Mouse (Mus musculus): ENCODE data around the gene Gm20696.

Gene Gm20696

DNA sequence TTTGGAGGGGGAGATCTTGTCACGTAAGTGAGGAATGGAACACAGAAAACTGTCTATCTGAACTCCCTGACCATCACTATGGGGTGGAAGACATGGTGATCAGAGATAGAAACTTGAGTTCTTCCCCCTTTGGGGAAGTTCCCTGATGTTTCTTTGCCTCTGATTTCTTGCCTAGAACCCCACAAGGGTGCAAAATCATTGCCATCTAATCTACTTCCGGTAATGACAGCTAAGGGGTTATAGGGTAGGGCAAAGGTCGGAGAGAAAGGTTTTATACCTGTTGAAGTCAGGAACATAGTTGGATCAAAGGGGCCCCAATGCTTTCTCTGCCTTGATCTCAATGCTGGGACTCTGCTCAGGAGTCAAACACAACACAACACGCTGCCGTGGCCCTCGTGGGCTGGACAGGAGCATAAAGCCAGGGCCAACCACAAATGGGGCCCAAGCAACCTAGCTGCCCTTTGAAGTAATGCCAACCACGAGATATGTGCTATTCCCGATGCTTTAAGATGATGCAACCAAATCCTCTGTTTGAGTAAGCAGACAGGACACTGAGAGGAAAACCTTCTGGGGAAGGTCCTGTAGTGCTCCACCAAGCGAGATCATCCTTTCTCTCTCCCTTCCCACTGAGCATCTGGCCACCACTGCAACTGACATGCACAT, 307.4 kb downstream of the Gm20696 start:
- DNase-seq (ENCODE audit: low spot score), result no peak

DNA sequence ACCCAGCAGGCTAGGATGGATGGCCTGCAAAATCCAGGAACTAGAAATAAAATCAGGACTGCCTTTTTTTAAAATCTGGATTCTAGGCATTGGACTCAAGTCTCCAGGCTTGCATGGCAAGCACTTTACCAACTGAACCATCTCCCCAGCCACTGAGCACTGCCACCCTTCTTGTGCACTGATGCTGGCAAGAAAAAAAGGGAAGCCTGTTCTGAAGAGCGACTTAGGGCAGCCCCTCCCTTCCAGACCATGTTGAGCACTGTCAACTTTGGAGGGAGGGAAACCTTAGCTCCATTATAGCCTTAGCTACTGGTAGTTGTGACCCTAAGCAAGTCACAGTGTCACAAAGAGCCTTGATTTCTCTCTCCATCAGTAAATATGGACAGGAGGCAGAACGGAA, 308.7 kb downstream of the Gm20696 start:
- no peak for DNase-seq (ENCODE audit: low spot score)

DNA sequence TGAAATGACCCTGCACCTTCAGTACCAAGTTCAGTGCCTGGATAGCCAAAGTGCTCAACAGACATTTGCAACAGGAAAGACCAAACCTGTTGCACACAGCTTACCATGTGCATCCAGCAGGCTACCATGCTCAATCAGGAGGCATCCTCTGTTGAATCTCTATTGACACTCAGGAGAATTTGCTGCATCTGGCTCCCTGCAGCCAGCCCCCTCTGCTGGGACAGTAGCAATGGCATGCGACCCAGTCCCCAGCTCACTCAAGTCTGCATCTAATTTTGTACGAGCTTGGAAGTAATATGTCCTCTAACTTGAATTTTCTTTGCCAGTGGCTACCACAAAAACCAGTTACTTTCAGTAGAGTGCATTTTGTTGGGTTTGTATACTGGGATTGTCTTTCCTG, 312.3 kb downstream of the Gm20696 start:
- DNase-seq (ENCODE audit: low spot score), result no peak

DNA sequence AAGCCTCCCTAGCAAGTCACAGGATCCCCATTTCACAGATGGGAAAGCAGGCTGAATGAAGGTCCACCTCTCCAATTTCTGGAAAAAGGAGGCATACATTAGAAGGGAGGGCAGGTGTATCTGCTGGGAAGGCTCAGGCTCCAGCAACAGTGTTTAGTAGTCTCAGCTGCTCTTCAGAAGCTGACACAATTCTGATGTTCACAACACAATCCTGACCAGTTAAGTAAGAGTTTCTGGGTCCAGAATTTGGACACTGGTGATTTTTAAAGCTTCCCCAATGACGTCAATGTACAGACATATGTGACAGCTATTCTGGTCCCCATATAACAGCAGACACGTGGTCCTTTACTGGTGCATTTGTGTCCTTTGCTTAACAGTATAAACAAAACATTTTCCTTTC, 313.2 kb downstream of the Gm20696 start:
- DNase-seq (ENCODE audit: low spot score), result no peak

DNA sequence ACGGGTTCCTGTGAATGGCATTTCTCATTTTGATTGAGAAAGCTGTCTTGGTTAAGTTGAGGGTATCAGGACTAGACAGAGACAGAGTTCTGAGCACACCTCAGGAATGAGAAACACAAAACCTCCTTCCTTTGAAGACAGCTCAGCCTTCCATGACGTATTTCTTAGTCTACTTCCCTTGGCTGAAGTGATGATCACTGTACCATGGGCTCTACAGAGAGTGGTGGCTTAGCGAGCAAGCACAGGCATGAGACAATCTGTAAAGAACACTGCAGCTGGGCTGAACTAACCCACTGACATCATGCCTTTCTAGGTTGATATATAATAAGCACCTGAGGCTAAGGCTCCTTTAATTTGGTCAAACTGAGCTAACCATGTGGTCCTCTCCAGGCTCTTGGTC, 316.0 kb downstream of the Gm20696 start:
- no peak for DNase-seq (ENCODE audit: low spot score)

DNA sequence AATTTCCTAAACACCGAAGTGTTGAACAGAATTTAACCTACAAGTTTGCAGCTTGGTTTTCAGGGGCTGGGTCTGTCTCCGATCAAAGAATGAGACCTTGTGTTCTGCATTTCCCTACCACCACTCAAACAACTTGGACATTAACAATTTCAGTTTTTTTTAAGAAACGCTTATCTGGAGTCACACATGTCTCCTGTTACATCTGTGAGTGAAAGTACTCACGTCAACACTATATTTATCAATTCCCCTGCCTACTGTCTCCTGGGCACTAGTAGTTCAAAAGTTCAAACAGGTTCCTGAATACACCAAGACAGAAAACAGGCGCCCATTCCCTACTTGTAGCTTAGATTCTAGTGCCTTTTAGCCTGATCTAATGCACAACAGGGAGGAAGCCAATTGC, 316.4 kb downstream of the Gm20696 start:
- no peak for DNase-seq (ENCODE audit: low spot score)

DNA sequence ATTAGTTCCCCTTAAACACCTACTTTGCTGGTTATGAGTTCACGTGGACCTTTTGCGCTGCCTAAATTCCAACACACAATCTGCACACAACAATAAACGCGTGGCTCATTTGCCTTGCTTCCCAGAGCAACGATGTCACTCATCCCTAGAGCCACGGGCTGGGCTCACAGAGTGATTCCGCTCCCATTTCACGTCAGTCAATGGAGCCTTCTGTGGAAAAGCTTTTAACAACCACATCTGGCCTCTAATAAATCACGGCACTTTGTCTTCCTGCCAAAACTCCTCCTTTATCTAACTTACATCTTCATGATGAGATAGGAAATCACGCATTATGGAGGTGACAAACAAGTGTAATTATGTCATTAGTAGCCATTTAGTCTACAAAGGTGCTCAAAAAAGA, 318.8 kb downstream of the Gm20696 start:
- DNase-seq (ENCODE audit: low spot score), result no peak

DNA sequence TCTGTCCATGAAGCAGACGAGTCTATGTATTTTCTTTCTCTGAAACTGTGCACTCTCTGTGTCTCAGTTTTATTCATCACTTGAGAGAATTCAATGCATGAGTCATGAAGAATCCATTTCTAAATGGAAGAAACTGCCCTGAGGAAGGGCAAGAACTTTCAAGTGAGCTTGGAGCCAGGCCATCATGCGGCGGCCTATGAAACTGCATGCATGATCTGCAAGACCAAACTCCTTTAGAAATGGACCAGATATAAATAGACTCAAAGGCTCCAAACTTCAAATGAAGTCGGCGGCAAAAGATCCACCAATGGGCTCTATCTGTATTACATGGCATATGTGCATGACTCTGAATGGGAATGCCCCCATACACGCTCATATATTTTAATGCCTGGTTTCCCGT, 321.6 kb downstream of the Gm20696 start:
- no peak for DNase-seq (ENCODE audit: low spot score)

DNA sequence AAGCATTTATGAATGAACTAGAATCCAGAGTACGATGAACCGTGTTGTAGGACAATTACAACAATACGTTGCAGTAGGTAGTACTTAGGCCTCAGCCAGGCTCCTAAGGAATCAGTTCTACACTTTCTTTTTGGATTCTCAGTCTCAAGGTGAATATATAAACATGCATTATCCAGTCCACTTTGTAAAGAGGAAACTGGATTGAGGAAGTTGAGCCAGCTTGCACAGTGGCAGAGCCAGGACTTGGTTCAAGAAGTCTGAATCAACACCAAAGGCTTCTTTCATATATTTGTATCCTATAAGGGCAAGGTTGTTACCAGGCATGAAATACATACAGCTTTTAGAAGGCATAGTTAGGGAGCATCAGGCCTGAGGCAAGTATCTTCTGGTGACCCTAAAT, 322.2 kb downstream of the Gm20696 start:
- DNase-seq (ENCODE audit: low spot score), result no peak

DNA sequence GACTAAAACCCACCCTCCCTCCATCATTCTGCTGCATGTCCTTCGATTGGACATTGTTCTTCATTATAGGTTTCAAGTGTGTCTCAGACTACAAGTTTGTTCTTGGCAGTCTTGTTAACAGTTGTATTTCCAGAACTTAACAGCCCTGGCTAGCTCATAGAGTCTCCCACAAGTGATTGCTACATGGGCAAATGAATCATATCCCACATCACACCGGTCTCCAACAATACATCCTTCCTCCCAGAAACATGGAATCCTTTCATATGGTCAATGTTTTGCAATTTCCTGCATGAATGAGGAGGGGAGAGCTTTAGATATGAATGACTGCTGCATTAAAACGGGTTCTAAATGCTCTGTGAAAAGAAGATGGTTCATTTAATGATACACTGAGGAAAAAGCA, 322.8 kb downstream of the Gm20696 start:
- DNase-seq (ENCODE audit: low spot score), result no peak

DNA sequence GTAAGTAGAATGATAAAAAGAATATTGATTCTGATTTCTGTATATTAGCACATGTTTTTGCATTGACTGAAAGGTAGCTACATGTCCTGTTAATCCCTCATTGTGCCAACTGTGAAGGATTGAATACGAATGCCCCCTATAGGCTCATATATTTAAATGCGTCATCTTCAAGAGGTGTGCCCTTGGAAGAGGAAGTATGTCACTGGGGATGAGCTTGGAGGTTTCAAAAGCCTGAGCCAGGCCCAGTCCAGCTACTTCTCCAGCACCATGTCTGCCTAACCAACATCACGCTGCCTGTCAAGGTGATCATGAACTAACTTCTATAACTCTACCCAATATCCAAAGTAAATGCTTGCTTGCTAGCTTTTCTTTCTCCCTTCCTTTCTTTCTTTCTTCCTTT, 324.2 kb downstream of the Gm20696 start:
- no peak for DNase-seq (ENCODE audit: low spot score)

DNA sequence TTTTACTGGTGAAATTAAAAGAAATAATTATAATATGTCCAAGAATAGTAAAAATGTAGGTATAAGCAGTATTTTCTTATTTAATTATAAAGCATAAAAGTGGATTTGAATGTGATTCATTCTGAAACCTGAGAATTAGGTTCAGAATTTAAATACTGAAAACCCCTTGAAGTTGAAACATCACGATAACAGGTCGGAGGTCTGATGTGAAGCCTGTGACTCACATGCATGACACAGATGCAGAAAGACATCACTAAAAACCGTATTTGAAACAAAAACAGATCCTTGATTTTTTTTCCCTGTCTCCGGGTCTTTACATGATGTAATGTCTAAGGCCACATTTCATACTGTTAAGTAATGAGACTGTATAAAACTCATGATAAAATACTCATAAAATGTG, 325.7 kb downstream of the Gm20696 start:
- DNase-seq (ENCODE audit: low spot score), result no peak

DNA sequence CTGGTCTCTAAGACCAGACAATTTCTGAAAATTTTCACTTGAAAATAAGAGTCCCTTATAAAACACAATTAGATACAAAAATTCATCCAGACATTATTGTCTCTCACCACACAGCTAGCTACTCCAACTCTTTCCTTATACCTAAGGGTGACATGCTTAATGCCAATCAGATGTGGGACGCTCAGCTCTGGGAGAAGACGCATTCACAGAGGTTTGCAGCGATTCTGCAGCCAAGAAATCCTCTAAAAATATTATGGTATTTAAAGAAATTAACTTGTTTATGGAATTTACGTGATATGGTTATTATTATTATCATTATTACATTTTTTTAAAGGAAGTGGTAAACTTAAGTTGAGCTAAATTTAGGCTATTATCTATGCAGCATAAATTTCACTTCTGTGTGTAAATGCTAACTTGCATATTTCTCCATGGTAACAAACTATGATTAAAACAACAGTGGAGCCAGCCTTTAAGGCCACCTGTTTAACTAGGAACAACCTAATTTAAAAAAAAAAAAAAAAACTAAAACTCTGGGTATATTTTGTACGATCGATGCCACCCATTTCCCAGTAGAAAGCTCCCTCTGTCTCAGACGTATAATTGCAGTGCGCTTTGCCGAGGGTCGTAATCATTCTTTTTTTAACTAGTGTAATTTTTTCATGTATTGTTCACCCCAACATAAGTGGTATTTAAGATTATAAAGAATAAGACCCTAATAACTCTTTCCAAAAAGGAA, 326.4 kb downstream of the Gm20696 start:
- DNase-seq (ENCODE audit: low spot score), result no peak

DNA sequence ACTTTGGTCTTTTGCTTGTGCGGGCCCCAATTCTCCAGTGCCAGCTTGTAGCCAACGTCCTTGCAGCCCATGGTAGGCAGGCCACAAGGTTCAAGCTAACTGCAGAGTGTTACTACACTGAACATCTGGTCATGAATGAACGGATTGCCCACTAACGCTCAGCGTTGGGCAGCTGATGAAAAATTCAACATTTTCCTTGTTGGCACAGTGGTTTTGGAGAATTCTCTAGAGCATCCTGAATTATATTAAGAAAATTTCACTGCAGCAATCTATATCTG, 327.3 kb downstream of the Gm20696 start:
- no peak for DNase-seq (ENCODE audit: low spot score)

DNA sequence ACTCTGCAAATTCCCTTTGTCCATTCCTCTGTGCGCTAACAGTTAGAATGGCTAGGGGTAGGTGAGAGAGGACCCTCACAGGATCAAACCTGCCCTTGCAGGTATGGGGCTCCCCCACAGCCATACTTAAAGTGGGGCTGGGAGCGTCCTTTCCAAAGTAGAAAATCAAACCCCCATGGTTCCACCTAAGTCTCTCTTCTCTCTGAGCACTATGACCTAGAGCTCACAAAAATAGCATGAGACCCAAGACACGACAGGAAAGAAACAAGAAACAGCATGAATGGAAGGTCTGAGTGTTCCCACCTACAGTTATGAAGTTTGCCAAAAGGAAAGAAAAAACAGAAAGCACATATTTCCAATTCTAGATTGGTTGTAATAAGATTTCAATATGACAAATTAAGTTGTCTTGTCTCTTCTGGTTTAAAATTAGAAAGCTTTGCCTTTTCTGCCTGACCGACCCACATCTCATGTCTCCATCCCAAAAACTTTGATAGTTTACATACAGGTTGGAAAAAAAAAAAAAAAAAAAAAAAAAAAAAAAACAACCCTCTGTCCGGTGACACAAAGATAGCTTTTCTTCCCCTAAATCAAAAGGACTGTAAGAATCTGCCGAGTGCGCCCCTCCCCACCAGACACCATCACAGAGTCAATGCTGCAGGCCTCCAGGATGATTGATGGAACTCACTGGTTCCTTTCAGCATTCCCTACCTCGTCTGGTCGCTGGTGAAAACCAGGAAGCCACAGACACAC, 327.8 kb downstream of the Gm20696 start:
- DNase-seq (ENCODE audit: low spot score), result no peak

DNA sequence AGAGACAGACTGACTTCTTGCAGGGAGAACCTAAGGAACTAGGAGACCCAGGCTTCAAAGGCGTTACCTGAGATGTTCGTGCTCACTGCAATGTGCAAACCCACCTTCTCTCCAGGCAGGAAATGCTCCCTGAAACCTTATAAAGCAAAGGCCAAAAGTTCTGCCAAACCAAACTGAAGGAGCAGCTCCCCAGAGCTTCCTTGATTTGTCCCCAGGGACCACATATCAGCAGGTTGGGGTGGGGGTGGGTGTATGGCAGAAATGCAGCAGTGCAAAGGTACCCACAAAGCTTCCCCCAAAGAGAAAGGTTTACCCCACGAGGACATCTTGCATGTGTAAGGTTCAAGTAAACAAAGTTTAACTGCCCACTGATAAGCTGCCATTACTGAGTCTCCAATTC, 328.4 kb downstream of the Gm20696 start:
- no peak for DNase-seq (ENCODE audit: low spot score)

DNA sequence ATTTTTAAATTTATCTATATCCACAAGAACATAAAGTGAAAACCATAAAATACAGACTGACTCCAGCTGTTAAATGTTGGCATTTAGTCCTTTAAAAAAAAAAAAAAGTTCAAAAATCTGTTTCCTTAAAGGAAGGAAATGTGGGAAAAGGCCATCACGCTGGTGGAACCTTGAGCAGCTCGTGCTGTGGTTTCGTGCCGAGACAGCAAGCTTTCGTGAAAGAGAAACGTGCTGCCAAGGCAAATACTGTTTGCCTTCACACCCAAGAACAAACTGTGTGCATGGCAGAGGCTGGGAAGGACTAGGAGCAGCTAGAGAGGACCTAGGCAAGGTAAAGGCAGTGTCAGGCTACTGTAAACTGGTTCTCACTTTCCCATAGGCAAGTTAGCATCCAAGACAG, 329.0 kb downstream of the Gm20696 start:
- no peak for DNase-seq (ENCODE audit: low spot score)

DNA sequence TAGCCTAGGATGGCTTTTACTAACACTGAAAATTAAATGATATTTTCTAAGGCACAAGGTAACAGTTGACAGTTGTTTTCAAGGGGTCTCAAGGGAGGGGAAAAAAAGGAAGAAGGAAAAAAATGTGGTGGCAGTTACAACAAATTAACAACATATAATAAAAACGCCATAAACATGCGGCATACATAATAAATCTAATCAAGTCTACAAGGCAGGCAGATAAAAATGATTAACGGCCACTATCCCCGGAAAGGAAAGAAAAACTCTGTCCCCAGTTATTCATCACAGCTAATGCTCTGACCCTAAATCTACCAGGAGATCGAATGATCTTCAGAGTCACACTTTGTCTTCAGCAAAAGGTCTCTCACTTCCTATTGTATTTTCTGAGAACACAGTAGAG, 330.4 kb downstream of the Gm20696 start:
- DNase-seq (ENCODE audit: low spot score), result no peak

DNA sequence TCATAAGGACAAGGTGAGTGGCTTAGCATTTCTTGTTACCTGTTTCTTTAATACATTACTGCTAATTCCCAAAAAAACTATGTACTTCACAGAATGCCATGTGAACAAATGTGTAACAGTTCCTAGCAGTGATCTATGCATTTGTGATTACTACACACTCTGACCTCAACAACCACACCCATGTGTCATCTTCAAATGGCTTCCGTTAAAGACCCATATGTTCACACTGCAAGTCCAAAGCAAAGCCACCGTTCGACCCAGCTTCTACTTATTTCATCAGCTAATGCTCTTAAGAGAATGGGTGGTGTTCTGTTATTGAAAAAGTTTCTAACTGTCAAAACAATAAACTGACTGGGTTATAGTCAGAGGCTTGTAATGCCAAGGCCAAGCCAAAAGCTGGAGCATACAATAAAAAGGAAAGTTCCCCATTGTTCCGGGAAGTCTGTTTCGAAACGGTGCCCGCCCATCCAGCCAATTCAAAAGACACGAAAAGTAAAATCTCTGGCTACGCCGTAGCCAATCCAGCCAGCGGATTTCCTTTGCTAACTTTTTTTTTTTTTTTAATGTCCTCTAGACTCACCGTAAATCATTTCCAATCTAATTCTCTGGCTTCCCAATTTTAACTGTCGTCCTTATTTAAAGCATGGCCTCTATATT, 331.3 kb downstream of the Gm20696 start:
- DNase-seq (ENCODE audit: low spot score), result no peak

DNA sequence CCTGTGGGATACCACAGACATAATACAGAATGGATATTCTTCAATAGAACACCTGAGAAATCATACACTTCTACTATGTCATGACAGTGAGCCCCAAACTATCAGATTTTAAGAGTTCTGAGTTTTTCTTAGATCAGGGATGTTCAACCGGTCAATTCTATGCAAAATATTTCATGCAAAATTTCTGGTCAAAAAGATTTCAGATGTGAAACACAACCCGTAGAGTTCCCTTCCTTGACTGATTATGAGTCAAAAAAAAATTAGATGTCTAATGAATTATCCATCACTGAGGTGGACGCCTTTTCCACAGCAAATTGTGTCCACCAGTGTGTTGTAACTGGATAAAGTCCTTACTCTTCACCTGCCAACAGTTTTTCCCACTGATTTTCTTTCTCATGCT, 332.3 kb downstream of the Gm20696 start:
- no peak for DNase-seq (ENCODE audit: low spot score)

DNA sequence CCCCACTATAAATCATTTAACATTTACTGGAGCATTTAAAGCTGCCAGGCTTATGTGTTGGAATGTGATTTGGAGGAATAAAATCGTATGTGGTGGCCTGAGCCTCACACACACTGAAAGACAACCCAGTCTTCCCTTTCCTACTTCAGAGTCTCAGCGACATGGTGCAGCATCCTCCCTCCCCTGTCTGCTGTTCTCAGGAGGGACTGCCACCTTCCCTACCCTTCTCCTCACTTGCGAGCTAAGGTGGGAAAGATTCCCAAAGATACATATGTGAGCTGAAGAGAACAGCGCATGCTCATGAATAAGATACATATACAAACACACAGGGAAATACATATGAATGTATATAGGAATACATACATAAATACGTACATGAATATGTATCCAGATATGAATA, 333.5 kb downstream of the Gm20696 start:
- no peak for DNase-seq (ENCODE audit: low spot score)

DNA sequence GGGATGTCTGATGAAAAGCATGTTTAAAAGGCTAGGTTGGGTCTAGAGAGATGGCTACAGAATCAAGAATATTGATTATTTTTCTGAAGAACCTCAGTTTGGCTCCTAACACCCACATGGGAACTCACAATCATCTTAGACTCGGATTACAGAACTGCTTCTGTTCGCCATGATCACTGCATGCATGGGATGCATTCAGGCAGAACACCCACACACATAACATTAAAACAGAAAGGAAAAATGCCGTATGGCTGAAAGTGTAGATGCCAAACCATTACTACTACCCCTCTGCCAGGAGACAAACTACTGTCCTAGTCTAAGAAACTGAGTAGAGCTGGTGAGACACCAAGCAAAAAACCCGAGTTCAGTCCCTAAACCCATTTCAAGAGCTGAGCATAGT, 336.4 kb downstream of the Gm20696 start:
- DNase-seq (ENCODE audit: low spot score), result no peak

DNA sequence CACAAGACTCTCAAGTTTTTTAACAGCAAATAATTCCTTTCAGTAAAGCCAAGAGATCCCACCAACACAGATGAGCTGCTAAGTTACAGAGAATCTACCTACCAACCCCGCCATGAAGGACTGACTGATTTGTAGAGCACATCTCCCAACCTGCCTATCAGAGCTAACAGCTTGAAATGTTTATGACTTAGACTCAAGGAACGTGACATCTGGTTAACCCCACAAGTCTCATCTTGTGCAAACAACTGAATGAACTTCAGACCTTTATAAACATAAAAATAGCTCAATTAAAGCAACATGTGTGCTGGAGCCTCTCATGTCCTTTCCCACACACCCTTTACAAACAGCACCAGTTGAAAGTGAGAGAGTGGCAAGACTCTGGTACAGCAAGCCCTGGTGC, 338.0 kb downstream of the Gm20696 start:
- no peak for DNase-seq (ENCODE audit: low spot score)

Measured in testis, postnatal 10 days (tissue).